Mouse (Mus musculus): ENCODE measurements around the gene Tbc1d30.

DNA sequence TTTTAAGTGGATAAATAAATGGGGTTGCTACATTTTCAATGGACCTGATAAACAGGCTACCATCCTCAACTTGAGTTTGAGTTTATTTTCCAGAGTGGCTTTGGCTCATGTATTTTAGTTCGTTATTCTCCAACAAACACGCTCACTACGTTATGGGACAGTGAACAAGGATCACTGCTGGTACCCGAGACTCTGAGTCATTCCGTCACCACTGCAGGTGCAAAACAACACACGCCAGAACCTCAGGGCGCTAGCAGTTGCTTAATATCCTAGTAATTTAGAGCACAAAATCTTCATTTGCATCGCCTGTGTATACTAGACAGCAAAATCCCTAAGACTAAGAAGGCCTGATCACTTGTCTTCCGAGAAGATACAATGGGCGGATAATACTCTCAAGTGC, 112.0 kb downstream of the Tbc1d30 start:
- no peak for TF ChIP-seq CTCF (IDR thresholded peaks at IDR 0.05; ENCODE audit: low read depth)
- TF ChIP-seq EP300 (IDR thresholded peaks at IDR 0.05; ENCODE audit: low read depth), result no peak
